Mouse (Mus musculus): Measurements from ENCODE around the gene Wnt10b. TPM values are rescaled to one million over a fixed set of nuclear protein-coding genes. Genes with fewer than 3 reads are reported as not detected.
A peak's percentile ranks its signal among the peaks of the same experiment; 100 is the strongest.

The Wnt10b gene
- polyA plus RNA-seq, 1 experiment: 1.4 TPM

GRCm38 (mm10) chr15:98791771-98792170, 13.8 kb upstream of the Wnt10b start:
- Histone ChIP-seq H3K4me3 (replicated peaks; ENCODE audit: control insufficient read depth, low read depth, low read length) (no peak overlapping the region), H3K27ac (ENCODE audit: control insufficient read depth, insufficient read depth, low read depth, low read length, poor library complexity) (no peak overlapping the region), H3K4me1 (ENCODE audit: control insufficient read depth, insufficient read depth, low read length) (no peaks in the 10 kb centered on the region; the same call in 1 of the 2 replicates)
- WGBS: 1% methylated on average over 23 of the region's 23 CpGs
- TF ChIP-seq CTCF (IDR thresholded peaks at IDR 0.05; ENCODE audit: control insufficient read depth, insufficient read depth, low read length): no peak

GRCm38 (mm10) chr15:98791221-98791620, 13.3 kb upstream of the Wnt10b start:
- H3K27ac ChIP-seq (ENCODE audit: control insufficient read depth, insufficient read depth, low read depth, low read length, poor library complexity): no peak overlapping the region
- TF ChIP-seq POLR2A (IDR thresholded peaks at IDR 0.05; ENCODE audit: borderline replicate concordance, control insufficient read depth, low read depth, low read length) (no peak), CTCF (IDR thresholded peaks at IDR 0.05; ENCODE audit: control insufficient read depth, insufficient read depth, low read length) (no peak)
- 3% methylated on average over 12 of the region's 12 CpGs for WGBS
- H3K4me3 ChIP-seq (replicated peaks; ENCODE audit: control insufficient read depth, low read depth, low read length): no peak overlapping the region
- H3K4me1 ChIP-seq (ENCODE audit: control insufficient read depth, insufficient read depth, low read length): no peaks in the 10 kb centered on the region; the same call in 1 of the 2 replicates

GRCm38 (mm10) chr15:98790761-98791160, 12.8 kb upstream of the Wnt10b start:
- 2% methylated on average over 23 of the region's 23 CpGs for WGBS
- no peak for TF ChIP-seq POLR2A (IDR thresholded peaks at IDR 0.05; ENCODE audit: borderline replicate concordance, control insufficient read depth, low read depth, low read length)
- Histone ChIP-seq H3K4me1 (ENCODE audit: control insufficient read depth, insufficient read depth, low read length) (no peaks in the 10 kb centered on the region; the same call in 1 of the 2 replicates), H3K4me3 (replicated peaks; ENCODE audit: control insufficient read depth, low read depth, low read length) (no peak overlapping the region), H3K27ac (ENCODE audit: control insufficient read depth, insufficient read depth, low read depth, low read length, poor library complexity) (no peak overlapping the region)

GRCm38 (mm10) chr15:98789661-98790535, 11.9 kb upstream of the Wnt10b start, which contains the start of gene Wnt1:
Wnt1 (plus strand) TSS chr15:98789857.
- TF ChIP-seq CTCF (IDR thresholded peaks at IDR 0.05; ENCODE audit: control insufficient read depth, insufficient read depth, low read length): peak; percentile 50; the same call in 1 of the 2 replicates
- TF ChIP-seq POLR2A (IDR thresholded peaks at IDR 0.05; ENCODE audit: borderline replicate concordance, control insufficient read depth, low read depth, low read length): no peak
- WGBS: 7% methylated on average over 51 of the region's 51 CpGs
- Histone ChIP-seq H3K4me1 (ENCODE audit: control insufficient read depth, insufficient read depth, low read length) (no peaks in the 10 kb centered on the region; the same call in 1 of the 2 replicates), H3K27ac (ENCODE audit: control insufficient read depth, insufficient read depth, low read depth, low read length, poor library complexity) (no peak within 1 kb of the TSS), H3K4me3 (replicated peaks; ENCODE audit: control insufficient read depth, low read depth, low read length) (no peak within 1 kb of the TSS)

- no peak for TF ChIP-seq CTCF (IDR thresholded peaks at IDR 0.05; ENCODE audit: control insufficient read depth, insufficient read depth, low read length)
- no peak for TF ChIP-seq POLR2A (IDR thresholded peaks at IDR 0.05; ENCODE audit: borderline replicate concordance, control insufficient read depth, low read depth, low read length)
Measured at GRCm38 (mm10) chr15:98788972-98789660, 11.2 kb upstream of the Wnt10b start.

GRCm38 (mm10) chr15:98787930-98788329, 10.0 kb upstream of the Wnt10b start:
- TF ChIP-seq POLR2A (IDR thresholded peaks at IDR 0.05; ENCODE audit: borderline replicate concordance, control insufficient read depth, low read depth, low read length) (no peak), CTCF (IDR thresholded peaks at IDR 0.05; ENCODE audit: control insufficient read depth, insufficient read depth, low read length) (no peak)
- Histone ChIP-seq H3K27ac (ENCODE audit: control insufficient read depth, insufficient read depth, low read depth, low read length, poor library complexity) (no peak overlapping the region), H3K4me1 (ENCODE audit: control insufficient read depth, insufficient read depth, low read length) (no peaks in the 10 kb centered on the region; the same call in 1 of the 2 replicates), H3K4me3 (replicated peaks; ENCODE audit: control insufficient read depth, low read depth, low read length) (no peak overlapping the region)
- WGBS: 41% methylated on average over 4 of the region's 4 CpGs

More at GRCm38 (mm10) chr15:98788972-98789660, 11.2 kb upstream of the Wnt10b start:
- WGBS: 9% methylated on average over 24 of the region's 24 CpGs
- H3K4me3 ChIP-seq (replicated peaks; ENCODE audit: control insufficient read depth, low read depth, low read length): no peak overlapping the region
- no peaks in the 10 kb centered on the region; the same call in 1 of the 2 replicates for H3K4me1 ChIP-seq (ENCODE audit: control insufficient read depth, insufficient read depth, low read length)
- H3K27ac ChIP-seq (ENCODE audit: control insufficient read depth, insufficient read depth, low read depth, low read length, poor library complexity): no peak overlapping the region

GRCm38 (mm10) chr15:98785744-98786143, 7.8 kb upstream of the Wnt10b start:
- Histone ChIP-seq H3K4me1 (ENCODE audit: control insufficient read depth, insufficient read depth, low read length) (no peaks in the 10 kb centered on the region), H3K4me3 (replicated peaks; ENCODE audit: control insufficient read depth, low read depth, low read length) (no peak overlapping the region), H3K27ac (ENCODE audit: control insufficient read depth, insufficient read depth, low read depth, low read length, poor library complexity) (no peak overlapping the region)
- 57% methylated on average over 7 of the region's 7 CpGs for WGBS
- no peak for TF ChIP-seq POLR2A (IDR thresholded peaks at IDR 0.05; ENCODE audit: borderline replicate concordance, control insufficient read depth, low read depth, low read length)
- TF ChIP-seq CTCF (IDR thresholded peaks at IDR 0.05; ENCODE audit: control insufficient read depth, insufficient read depth, low read length): peak; percentile 52

- 55% methylated on average over 6 of the region's 6 CpGs for WGBS
- Histone ChIP-seq H3K27ac (ENCODE audit: control insufficient read depth, insufficient read depth, low read depth, low read length, poor library complexity) (no peak overlapping the region), H3K4me1 (ENCODE audit: control insufficient read depth, insufficient read depth, low read length) (no peaks in the 10 kb centered on the region), H3K4me3 (replicated peaks; ENCODE audit: control insufficient read depth, low read depth, low read length) (no peak overlapping the region)
- TF ChIP-seq POLR2A (IDR thresholded peaks at IDR 0.05; ENCODE audit: borderline replicate concordance, control insufficient read depth, low read depth, low read length) (no peak), CTCF (IDR thresholded peaks at IDR 0.05; ENCODE audit: control insufficient read depth, insufficient read depth, low read length) (no peak)
Measured at GRCm38 (mm10) chr15:98781166-98781565, 3.2 kb upstream of the Wnt10b start.

All from bone marrow, adult 2 months (tissue).